Mouse (Mus musculus): ENCODE data around the gene Zzef1. TPM values are rescaled to one million over a fixed set of nuclear protein-coding genes. Genes with fewer than 3 reads are reported as not detected.

Zzef1 gene
- total RNA-seq, 2 experiments from 2014 or later: 38.1 to 50.0 TPM

- no peak for DNase-seq (ENCODE audit: low spot score in 2 of 2)
- intact Hi-C loops (cut with DNase I): no loop called here
Measured at GRCm38 (mm10) chr11:72803038-72803437, 7.0 kb downstream of the Zzef1 start.

GRCm38 (mm10) chr11:72804586-72804985, 8.6 kb downstream of the Zzef1 start:
- intact Hi-C loops (cut with DNase I): no loop called here
- no peak for DNase-seq (ENCODE audit: low spot score in 2 of 2)

- DNase-seq (ENCODE audit: low spot score in 2 of 2): no peak
- intact Hi-C loops (cut with DNase I): no loop called here
Measured at GRCm38 (mm10) chr11:72805232-72805631, 9.2 kb downstream of the Zzef1 start.

- intact Hi-C loops (cut with DNase I): no loop called here
- DNase-seq (ENCODE audit: low spot score in 2 of 2): peak in 1 of 2 experiments; percentile 30
Measured at GRCm38 (mm10) chr11:72806556-72806955, 10.5 kb downstream of the Zzef1 start.

GRCm38 (mm10) chr11:72807992-72808391, 12.0 kb downstream of the Zzef1 start:
- no peak for DNase-seq (ENCODE audit: low spot score in 2 of 2)
- intact Hi-C loops (cut with DNase I): no loop called here

GRCm38 (mm10) chr11:72813687-72814086, 17.7 kb downstream of the Zzef1 start:
- intact Hi-C loops (cut with DNase I): no loop called here
- peak; percentile 25 for DNase-seq (ENCODE audit: low spot score in 2 of 2)

GRCm38 (mm10) chr11:72814188-72814587, 18.2 kb downstream of the Zzef1 start:
- no peak for DNase-seq (ENCODE audit: low spot score in 2 of 2)
- intact Hi-C loops (cut with DNase I): no loop called here

- intact Hi-C loops (cut with DNase I): no loop called here
- DNase-seq (ENCODE audit: low spot score in 2 of 2): no peak
Measured at GRCm38 (mm10) chr11:72816859-72817258, 20.8 kb downstream of the Zzef1 start.

- DNase-seq (ENCODE audit: low spot score in 2 of 2): no peak
- intact Hi-C loops (cut with DNase I): no loop called here
Measured at GRCm38 (mm10) chr11:72818067-72818466, 22.0 kb downstream of the Zzef1 start.

- intact Hi-C loops (cut with DNase I): no loop called here
- DNase-seq (ENCODE audit: low spot score in 2 of 2): no peak
Measured at GRCm38 (mm10) chr11:72821041-72821440, 25.0 kb downstream of the Zzef1 start.

- intact Hi-C loops (cut with DNase I): no loop called here
- DNase-seq (ENCODE audit: low spot score in 2 of 2): no peak
Measured at GRCm38 (mm10) chr11:72829869-72830268, 33.8 kb downstream of the Zzef1 start.

GRCm38 (mm10) chr11:72842731-72843130, 46.7 kb downstream of the Zzef1 start:
- intact Hi-C loops (cut with DNase I): no loop called here
- DNase-seq (ENCODE audit: low spot score in 2 of 2): no peak

- no peak for DNase-seq (ENCODE audit: low spot score in 2 of 2)
- intact Hi-C loops (cut with DNase I): no loop called here
Measured at GRCm38 (mm10) chr11:72843576-72843975, 47.5 kb downstream of the Zzef1 start.

GRCm38 (mm10) chr11:72845526-72845925, 49.5 kb downstream of the Zzef1 start:
- intact Hi-C loops (cut with DNase I): no loop called here
- no peak for DNase-seq (ENCODE audit: low spot score in 2 of 2)

- intact Hi-C loops (cut with DNase I): no loop called here
- no peak for DNase-seq (ENCODE audit: low spot score in 2 of 2)
Measured at GRCm38 (mm10) chr11:72846685-72847084, 50.7 kb downstream of the Zzef1 start.

- DNase-seq (ENCODE audit: low spot score in 2 of 2): no peak
- intact Hi-C loops (cut with DNase I): no loop called here
Measured at GRCm38 (mm10) chr11:72847831-72848628, 52.0 kb downstream of the Zzef1 start.

- DNase-seq (ENCODE audit: low spot score in 2 of 2): no peak
- intact Hi-C loops (cut with DNase I): no loop called here
Measured at GRCm38 (mm10) chr11:72850419-72851131, 54.5 kb downstream of the Zzef1 start.

GRCm38 (mm10) chr11:72851214-72851613, 55.2 kb downstream of the Zzef1 start:
- intact Hi-C loops (cut with DNase I): no loop called here
- no peak for DNase-seq (ENCODE audit: low spot score in 2 of 2)

GRCm38 (mm10) chr11:72852122-72852521, 56.1 kb downstream of the Zzef1 start:
- DNase-seq (ENCODE audit: low spot score in 2 of 2): no peak
- intact Hi-C loops (cut with DNase I): no loop called here

- intact Hi-C loops (cut with DNase I): no loop called here
- peak; percentile 29 to 42 for DNase-seq (ENCODE audit: low spot score in 2 of 2)
Measured at GRCm38 (mm10) chr11:72853086-72853485, 57.1 kb downstream of the Zzef1 start.

GRCm38 (mm10) chr11:72854251-72854650, 58.2 kb downstream of the Zzef1 start:
- intact Hi-C loops (cut with DNase I): no loop called here
- no peak for DNase-seq (ENCODE audit: low spot score in 2 of 2)
